Mouse (Mus musculus) kidney, adult 11 months (tissue): ENCODE measurements at regions not wholly inside any gene's neighbourhood (a gene's known extent, or its start where the extent isn't known, plus 50 kb on each side); places are given as distances from the start of the nearest gene placed in this dataset.

Experiments
- DNase-seq: peaks from one replicate; pipeline ENCODE4 v3.0.0; 2022

DNA sequence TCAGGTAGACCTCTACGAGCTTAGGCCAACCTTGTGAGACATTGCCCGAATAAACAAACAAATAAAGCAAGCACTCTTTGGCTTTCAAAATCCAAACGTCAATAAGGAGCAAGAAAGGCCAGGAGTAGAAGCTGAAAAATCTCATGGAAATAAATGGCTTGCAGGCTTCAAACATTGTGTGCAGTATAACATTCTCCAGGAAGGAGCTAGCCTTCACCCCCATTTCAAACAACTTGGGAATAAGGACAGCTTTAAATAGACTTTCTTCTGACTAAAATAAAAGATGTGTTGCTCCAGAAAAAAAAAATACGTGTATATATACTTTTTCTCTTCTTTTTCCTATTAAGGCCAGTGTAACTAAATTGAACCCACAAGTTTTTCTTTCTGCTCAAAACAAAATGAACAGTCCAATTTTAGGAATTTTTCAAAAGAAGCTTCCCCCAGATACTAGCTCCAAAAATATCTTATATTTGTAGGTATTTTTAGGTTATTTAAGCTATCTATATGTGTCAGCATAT is 196.2 kb upstream of the Arpp21 start:
- DNase-seq: no peak

DNA sequence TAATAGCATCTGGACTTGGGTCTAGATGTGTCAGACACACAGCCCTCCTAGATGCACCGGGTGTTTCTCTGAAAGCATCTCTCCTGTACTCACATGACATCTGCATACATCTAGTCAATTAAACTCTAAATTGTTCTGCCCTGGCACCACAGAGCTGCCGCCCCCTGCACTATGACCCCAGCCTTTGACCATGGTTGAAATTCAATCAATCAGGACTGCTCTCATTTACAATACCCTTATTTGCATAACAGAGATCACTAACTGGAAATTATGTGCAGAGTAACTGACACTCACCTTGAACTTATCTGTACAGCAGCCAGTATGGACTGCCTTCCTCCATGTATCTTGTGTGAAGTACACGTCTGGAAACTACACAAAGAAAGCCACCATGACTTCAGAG is 193.5 kb upstream of the Arpp21 start:
- DNase-seq: peak; percentile 4

DNA sequence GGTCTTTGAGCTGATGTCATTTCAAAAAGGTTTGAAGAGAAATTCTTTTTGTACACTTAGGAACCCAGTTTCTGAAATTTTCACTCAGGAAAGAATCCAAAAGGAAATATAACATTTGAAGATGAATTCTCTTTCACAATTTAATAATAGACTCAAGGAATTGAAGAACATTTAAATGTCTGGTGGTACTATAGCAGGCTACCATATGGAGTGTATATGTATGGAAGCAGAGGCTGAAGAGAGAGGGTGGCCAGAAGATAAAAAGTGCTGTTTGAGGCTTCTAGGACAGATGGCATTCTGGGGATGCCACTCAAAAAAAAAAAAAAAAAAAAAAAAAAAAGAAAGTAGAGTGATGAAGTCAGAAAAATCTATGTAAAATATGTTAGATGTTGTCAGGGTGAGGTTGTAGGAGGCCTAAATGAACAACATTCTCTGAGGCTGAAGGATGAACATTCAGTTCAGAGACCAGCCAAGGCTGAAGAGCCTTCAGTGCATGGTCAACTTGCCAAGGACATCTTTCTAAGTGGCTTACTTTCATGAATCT is 170.1 kb upstream of the Arpp21 start:
- no peak for DNase-seq

DNA sequence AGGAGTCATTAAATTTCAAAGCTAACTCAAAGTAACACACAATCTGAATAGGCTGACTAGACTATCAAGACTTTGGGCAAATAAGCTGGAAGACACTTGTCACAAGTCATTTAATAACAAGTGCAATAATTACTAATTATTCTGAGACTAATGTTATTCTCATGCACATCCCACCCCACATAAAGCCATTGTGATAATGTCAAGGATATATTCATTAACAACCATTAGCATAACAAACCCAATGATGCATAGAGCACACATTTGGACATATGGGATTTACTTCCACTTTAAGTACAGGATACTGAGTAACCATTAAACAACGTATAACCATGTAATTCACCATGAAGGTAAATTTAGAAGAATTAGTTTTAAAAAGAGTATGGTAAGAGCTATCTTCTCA is 135.0 kb upstream of the Arpp21 start:
- no peak for DNase-seq

DNA sequence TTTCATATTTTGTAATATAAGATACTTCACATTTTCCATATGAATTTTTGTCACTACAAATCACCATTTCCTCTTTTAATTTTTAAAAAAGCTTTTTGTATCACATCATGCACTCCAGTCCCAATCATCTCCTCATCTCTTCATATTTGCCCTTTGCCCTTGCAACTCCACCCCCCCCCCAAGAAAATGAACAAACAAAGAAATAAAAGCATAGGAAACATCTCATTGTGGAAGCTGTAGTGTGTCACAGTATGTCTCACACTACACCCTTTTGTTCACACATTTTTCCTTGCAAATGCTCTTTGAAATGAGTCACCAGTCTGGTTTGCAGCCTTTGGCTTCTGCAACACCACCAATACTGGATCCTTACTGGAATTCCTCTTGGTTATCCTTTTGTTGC is 131.6 kb upstream of the Arpp21 start:
- no peak for DNase-seq

DNA sequence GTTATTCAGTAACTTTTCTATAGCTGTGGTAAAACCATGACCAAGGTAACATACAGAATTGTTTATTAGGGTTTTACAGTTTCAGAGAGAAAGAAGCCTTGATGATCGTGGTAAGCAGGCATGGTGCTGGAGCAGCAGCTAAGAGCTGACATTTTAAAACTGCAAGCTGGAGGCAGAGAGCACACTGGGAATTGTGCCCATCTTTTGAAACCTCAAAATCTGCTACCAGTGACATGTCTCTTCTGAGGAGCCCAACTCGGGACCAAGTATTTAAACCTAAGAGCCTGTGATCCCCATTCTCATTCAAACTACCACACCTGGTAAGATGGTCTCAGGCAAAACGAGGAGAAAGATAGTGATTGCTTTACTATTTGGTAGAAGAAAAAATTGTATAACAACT is 125.6 kb upstream of the Arpp21 start:
- no peak for DNase-seq

DNA sequence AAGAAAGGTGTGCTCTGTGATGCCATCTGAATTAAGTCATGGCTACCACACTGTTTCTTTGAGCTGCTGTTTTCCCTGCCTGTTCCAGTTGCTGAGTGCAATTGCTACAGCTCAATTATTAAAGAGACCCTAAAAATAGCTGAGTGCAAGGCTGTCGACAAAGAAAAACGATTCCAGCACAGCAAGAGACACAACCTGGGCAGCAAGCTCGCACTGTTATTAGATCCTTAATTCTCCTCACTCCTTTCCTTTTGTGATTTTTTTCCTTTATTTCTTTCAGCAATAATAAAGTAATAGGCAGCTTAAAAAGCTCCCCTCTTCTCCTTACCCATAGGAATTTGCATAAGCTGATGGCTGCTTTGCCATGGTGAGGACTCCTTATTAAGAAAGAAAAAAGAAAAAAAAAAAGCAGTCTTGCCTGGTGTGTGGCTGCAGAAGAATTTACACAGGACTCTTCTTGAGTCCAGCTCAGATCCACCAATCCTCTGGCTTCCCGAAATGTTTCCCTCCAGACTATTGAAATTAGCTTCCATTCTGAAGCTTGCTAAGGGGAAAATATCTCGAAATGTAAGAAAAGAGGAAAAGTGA is 123.1 kb upstream of the Arpp21 start:
- DNase-seq: no peak

DNA sequence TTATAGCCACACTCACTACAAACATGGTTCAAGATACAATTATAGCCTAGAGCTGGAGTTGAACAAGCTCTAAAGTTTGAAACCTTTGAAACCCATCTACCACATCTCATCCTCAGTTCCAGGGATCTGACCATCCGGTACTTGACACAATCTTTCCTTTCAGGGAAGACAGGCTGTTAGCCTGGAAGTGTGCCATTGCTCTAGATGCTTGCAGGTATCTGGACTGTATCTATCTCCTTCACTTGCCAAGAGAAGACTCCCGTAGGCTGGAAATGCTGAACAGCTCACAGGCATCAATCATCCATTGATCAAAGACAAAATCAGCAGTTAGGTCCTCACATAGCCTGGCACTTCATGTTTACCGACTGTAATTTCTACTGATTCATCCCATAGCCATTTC is 117.5 kb upstream of the Arpp21 start:
- no peak for DNase-seq

DNA sequence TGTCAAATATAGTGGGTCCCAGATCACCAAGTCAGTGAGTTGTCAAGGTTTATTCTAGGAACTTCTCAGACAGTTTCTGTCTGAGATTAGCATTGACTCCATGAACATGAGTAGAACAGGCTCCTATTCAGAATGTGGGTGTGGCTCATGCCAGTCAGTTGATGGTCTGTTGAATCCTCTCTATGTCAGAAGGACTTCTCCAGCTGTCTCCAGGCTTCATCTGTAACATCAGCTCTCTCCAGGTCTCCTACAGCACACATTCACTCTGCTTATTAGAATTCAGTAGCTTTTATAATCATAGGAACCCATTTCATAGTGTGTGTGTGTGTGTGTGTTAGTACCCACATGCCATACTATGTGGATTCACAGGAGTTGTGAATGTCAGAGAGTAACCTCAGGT is 113.2 kb upstream of the Arpp21 start:
- no peak for DNase-seq

DNA sequence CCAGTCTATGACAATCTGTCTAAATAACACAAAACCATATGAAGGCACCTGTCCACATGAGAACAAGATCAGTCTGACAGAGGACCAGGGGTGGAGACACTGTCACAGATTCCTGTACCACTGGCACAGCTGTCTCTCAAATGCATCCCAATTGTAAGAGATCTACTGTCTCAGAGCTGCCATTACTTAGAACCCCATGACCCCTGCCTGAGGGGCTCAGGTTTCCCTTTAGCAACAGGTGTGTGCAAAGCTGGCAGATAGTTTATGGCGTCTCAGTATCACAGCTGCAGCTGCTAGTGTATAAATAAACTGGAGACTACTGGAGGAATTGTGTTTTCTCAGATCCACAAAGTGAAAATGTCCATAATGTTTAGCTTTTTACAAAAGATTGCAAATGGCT is 109.1 kb upstream of the Arpp21 start:
- no peak for DNase-seq

DNA sequence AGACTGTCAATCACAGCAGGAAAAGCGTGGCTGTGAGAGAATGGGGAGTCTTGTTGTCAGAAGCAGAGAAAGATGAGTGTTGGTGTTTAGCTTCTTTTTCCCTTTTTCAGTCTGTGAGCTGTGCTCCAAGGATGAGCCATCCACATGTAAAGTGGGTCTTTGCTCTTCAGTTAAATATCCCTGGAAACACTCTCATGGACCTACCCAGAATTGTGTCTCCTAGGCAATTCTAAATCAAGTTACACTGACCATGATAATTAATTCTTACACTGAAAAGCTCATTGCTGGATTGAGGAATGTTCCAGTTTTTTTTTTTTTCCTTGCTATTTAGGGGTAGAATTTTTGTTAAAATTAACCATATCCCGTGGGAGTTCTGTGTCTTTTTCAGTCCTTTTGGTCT is 104.6 kb upstream of the Arpp21 start:
- DNase-seq: no peak

DNA sequence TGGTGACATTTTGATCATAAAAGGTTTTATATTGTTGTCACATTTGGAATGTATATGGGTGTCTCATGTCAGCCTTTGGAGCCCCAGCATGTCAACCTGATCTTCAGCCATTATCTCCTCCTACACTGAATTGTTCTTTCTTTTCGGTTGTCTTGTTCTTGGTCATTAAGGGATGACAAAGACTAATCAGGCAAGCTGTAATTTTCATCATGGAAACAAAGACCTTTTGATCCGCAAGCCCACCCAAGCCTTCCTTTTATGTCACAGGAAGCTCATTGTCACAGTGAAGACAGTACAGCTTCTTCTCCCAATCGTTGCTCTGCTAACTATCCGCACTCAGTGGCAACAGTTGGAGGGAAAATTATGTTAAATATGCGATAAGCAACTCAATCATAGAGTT is 84.3 kb upstream of the Arpp21 start:
- DNase-seq: no peak

DNA sequence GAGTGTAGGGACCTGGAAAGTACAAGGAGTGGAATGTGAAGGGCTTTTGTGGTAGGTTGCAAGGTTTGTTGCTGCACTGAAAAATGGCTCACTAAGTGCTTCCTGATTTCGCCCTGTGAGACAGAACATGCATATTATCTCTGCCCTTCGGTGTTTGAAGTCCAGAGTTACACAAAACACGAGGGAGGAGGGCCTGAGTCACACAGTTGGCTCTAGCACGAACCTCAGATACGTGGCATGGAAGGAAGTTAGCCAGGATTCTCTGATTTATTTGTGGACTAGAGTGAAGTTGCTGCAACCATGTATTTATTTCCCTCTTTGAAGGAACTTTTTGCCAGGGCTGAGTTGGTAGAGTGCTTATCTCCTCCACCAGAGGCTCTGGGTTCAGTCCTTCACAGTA is 73.2 kb upstream of the Arpp21 start:
- DNase-seq: no peak

DNA sequence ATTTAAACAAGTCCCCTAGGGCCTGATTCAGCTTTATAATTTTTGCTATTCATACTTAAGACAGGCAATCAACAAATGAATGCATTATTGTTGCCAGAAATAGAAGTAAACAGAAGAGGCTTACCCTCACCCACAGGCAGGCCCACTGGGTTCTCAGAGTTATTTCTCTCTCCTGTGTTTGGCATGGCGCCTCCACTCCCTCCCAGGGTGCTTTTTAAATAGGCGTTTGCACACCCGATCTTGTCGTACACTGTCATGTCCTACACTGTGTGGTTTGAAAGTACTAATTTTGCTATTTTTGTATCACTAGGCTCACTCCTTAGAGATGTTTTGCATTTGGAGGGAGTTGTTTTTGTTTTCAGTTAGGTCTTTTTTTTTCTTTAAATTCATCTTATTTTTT is 72.1 kb upstream of the Arpp21 start:
- DNase-seq: no peak

DNA sequence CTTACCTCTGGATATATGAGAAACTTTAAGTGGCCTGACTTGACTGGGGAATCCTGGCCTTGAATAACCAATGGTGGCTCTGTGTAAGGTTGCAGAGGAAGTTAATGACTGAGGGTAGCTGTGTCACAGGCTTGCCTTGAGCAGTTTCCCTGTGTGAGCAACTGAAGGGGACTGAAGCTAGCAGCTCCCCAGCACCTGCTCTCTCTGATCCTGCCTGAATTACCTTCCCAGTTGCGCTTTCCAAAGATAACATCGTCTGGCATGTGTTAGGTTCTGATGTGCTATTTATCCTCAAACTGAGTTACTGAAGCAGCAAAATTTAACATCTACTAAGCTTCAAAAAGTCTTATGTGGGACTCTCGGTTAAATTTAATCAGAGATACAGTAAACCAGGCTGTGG is 56.1 kb upstream of the Arpp21 start:
- DNase-seq: no peak
